Mouse (Mus musculus) adipocyte (in vitro differentiated cells): ENCODE measurements around the gene Ermap.
A peak's percentile ranks its signal among the peaks of the same experiment; 100 is the strongest.

Experiments used
- DNase-seq: peaks from one replicate; pipeline ENCODE4 v3.0.0-alpha.2; 2016; ENCODE audit warnings: low spot score

Ermap gene

DNA sequence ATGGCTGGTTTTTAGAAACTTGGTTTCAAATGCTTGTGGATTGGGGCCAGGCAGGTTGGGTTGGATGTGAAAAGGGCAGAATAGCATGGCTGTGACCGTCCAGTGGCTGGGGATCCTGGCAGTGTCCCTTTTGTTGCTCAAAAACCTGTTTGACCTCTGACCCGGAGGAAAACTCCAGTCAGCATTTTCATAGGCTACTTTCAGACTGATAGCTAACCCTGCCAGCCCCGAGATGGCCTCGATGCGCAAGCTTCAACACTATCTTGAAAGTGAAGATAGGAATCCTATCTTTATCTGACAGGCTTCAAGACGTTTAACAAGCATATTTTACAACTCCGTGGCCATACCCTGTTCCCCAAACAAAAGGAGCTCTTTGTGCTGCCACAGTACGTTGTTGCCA is 52.5 kb downstream of the Ermap start:
- DNase-seq: no peak

DNA sequence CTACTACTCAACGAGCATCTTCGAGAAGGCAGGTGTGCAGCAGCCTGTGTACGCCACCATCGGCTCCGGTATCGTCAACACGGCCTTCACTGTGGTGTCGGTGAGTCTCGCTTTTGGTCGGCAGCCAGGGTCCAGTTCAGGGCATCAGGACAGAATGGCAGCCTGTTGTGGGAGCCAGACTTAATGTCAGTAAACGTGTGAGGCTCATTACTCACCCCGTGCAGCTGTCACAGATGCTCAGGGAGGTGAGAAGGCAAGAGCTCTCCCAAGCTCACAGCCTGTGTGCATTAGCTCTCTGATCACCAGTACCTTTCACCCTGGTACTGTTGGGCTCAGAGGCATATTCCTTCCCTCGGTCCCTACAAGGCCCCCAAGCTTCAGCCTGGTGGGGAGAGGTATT is 56.0 kb downstream of the Ermap start:
- no peak for DNase-seq

DNA sequence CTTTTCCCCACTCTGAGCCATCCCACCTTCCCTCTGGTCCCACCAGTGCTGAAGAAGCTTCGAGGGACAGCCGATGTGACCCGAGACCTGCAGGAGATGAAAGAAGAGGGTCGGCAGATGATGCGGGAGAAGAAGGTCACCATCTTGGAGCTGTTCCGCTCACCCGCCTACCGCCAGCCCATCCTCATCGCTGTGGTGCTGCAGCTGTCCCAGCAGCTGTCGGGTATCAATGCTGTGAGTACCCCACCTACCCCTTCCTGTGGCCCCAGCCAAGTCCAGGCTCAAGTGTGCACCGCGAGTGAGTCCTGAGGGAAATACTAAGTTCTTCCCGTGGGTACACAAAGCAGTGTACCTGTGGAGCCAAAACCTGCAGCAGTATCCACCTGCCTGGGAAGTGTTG is 56.5 kb downstream of the Ermap start:
- DNase-seq: no peak

DNA sequence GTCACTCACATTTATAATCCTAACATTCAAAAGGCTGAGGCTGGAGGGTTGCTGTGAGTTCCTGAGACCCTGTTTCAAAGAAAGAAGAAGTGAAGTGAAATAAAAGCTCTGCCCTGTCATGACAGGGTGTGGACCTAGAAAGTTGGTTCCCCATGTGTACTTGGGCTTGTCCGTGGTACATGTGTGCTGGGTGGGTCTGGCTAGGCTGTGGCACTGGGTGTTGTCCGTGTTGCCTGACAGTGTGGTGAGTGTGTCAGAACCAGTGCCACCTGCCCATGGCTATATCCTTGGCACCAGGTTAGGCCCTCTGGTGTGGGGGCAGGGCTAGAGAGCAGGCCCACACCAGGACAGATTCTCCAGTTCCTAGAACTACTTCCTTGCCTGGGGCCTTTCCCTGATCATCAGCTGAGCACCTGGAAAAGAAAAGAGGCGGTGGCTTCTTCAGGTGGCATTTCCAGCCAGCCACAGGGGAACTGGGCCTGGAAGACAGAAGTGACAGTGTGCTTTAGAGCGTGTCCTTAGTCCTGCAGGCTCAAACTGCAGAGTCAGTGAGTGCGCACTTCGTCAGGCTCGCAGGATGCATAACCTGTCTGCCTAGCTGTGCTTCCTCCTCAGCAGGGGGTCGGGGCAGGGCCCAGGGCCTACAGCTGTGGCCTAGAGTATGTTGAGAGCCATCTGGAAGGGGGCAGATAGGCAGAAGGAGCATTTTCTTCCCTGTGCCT is 58.5 kb downstream of the Ermap start:
- no peak for DNase-seq

DNA sequence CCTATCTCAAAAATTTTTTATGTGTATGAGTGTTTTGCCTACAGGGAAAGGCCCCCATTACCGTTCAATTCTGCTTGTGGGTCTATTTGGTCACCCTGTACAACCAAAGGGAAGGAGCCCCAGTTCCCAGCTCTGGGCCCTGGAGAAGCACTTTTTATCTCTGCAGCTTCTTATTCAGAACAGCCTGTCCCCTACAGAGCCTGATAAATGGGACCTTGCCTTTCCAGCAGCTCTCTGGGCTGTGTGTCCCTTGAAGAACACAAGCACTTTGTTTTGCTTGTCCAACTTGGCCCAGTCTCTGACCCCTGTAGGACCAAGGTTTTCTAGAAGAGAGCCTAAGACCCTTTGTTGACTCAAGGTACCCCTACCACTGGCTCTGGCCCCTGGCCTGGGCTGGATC is 60.7 kb downstream of the Ermap start:
- DNase-seq: no peak

DNA sequence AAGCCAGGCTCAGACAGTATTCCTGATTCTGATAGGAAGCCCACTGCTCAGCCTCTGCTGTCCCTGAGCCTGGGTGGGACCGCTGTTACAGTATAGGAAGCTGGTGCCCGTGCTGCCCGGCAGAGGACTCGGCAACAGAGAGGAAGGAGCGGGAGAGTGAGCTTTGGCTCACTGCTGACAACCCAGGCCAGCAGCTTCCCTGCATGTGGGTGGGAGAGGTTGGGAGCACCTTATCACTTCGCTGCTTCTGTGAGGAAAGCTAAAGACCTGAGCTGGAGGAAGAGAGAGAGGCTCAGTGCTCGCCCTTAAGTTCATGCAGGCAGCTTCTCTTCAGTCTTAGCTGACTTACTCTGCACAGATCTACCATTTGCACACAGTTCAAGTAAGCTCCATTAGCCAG is 61.3 kb downstream of the Ermap start:
- DNase-seq: no peak

DNA sequence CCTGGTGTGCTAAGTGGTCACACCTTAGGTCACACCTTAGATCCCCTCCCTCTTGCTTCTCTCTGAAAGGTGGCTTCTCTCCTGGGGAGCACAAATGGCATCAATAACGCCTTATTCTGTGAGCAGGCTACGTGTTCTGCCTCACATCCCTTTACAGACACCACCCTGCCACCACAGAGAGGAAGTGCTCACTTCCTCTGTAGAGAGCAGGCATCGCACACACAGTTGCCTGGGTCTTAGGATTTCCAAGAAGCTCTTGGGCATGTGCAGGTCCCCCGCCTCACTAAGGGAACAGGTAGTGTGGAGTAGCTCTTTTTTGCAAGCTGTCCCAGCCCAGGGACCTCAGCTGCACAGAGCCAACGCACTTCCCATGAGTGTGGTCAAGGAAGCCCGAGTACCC is 62.6 kb downstream of the Ermap start:
- DNase-seq: no peak

DNA sequence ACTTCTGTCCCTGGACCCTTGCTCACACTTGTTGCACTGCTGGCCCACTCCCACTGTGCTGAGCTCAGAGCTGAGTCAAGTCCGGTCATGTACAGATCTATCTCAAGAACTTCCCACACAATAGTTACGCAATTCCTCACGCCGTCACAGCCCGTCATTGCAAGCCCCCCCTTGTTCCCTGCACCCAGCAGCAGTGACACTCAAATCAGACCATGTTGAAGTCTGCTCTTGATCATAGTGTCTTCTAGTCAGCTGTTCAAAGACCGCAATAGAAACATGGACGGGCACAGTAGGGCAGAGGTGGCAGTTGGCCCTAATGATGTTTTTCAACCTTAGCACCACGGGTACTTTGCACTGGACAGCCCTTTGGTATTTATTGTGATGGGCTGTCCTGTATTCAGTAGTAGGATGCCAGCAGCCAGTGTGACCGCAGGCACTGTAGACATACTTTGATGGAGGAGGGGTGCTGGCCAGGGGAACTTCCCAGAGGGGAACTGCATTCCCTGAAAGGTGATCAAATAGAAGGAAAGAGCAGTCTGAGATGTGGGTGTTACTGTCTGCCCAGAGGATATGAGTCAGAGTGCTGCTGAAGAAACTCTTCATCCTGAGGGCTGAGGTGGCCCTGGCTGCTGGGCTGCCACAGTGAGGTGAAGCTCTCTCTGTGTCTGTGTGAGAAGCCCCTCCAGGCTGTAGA is 64.1 kb downstream of the Ermap start:
- peak; percentile 64 for DNase-seq
